Mouse (Mus musculus) heart, postnatal 10 days (tissue): ENCODE results near the gene Dtl. TPM values are rescaled to one million over a fixed set of nuclear protein-coding genes. Genes with fewer than 3 reads are reported as not detected.
"Not testable (repeated sequence)": the region's sequence is repeated elsewhere in the genome, so short reads cannot be mapped to it uniquely, and the experiment has no call there.

Source experiments
- DNase-seq, 2 experiments: peaks; one replicate each; pipeline ENCODE4 v3.0.0; 2021
- intact Hi-C: fragments of 180-260 bp; cut with DNase I; formaldehyde crosslinking; loops from one replicate; pipeline ENCODE4 v1.15.1; 2025
- total RNA-seq, 2 experiments: library from RNA; stranded (reverse); gene quantifications; 2 replicates each; pipeline ENCODE4 v1.2.3; 2021

Gene Dtl
- total RNA-seq, 2 experiments from 2014 or later: 4.9 to 6.3 TPM

GRCm38 (mm10) chr1:191527089-191527488 lies 48.3 kb downstream of the Dtl start:
- DNase-seq: peak in 1 of 2 experiments; percentile 27
- intact Hi-C loops: no loop called here

GRCm38 (mm10) chr1:191521395-191521794 lies 53.9 kb downstream of the Dtl start:
- intact Hi-C loops: no loop called here
- DNase-seq: peak in 1 of 2 experiments; percentile 48

DNA sequence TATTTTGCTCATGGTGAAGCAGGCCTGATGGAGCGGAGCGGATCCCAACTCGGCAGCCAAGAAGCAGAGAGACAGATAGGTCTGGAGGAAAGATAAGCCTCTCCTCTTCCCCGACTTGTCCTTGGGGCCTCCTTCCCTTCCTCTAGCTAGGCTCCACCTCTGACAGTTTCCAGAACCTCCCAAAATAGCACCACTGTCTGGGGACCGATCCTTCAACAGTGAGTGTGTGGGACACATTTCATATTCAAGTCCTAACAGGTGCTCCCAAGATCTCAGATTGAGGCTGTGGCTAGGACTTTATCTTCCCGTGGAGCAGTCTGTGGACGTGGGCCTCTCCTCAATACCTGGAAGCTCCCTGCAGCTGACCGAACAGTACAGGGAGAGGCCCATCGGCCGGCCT lies 54.7 kb downstream of the Dtl start:
- intact Hi-C loops: no loop called here
- DNase-seq: peak in 1 of 2 experiments; percentile 39

DNA sequence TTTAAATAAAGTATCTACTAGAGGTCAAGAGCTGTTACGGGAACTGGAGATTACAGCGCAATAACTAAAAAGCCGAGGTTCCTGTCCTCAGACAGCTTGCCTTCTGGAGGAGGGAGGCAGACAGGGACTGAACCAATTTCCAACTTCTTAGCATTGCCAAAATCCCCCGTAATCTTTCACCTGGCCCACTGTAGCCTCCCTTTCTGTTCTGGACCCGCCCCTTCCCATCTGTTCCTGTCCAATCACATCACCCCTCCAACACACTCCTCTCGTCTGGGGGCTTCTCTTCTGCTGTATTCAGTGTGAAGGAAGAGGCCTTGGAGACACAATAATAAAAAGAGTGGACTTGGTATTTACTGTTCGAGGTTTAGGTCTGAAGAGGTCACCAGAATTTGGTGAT lies 55.1 kb downstream of the Dtl start:
- DNase-seq: no peak
- intact Hi-C loops: no loop called here

- intact Hi-C loops: no loop called here
- DNase-seq: no peak
These were observed 55.8 kb downstream of the Dtl start for GRCm38 (mm10) chr1:191519329-191520066.

- intact Hi-C loops: no loop called here
- DNase-seq: no peak
These were observed 56.4 kb downstream of the Dtl start for GRCm38 (mm10) chr1:191518911-191519310.

GRCm38 (mm10) chr1:191517969-191518368 lies 57.4 kb downstream of the Dtl start:
- intact Hi-C loops: no loop called here
- no peak for DNase-seq

DNA sequence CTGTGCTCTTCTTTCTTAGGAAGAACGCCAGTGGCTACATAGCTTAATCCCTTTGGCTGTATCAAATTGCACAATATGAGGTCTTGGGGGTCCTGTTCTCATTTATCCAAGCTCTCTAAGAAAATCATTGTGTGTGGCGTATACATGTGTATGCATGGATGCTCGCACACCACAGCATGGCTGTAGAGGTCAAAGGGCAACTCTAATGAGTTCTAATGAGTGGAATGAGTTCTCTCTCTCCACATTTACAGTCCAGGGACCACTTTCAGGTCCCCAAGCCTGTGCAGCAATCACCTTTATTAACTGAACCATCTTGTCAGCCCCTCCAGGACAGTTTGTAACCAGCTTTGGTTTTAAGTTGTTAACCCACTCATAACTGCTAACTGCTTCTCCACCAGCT lies 58.3 kb downstream of the Dtl start:
- intact Hi-C loops: no loop called here
- no peak for DNase-seq

DNA sequence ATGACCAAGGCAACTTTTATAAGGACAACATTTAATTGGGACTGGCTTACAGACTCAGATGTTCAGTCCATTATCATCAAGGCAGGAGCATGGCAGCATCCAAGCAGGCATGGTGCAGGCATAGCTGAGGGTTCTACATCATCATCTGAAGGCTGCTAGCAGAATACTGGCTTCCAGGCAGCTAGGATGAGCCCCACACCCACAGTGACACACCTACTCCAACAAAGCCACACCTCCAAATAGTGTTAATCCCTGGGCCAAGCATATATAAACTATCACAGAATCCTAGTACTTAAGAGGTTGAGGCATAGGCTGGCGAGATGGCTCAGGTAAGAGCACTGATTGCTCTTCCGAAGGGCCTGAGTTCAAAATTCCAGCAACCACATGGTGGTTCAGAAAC lies 59.0 kb downstream of the Dtl start:
- intact Hi-C loops, DNase-seq: not testable (repeated sequence)

- intact Hi-C loops: no loop called here
- no peak for DNase-seq
These were observed 62.1 kb downstream of the Dtl start for GRCm38 (mm10) chr1:191513195-191513594.

GRCm38 (mm10) chr1:191512383-191512782 lies 63.0 kb downstream of the Dtl start:
- intact Hi-C loops: no loop called here

GRCm38 (mm10) chr1:191511503-191511902 lies 63.8 kb downstream of the Dtl start:
- DNase-seq: no peak
- intact Hi-C loops: no loop called here

More at GRCm38 (mm10) chr1:191512383-191512782, 63.0 kb downstream of the Dtl start:
- DNase-seq: no peak

DNA sequence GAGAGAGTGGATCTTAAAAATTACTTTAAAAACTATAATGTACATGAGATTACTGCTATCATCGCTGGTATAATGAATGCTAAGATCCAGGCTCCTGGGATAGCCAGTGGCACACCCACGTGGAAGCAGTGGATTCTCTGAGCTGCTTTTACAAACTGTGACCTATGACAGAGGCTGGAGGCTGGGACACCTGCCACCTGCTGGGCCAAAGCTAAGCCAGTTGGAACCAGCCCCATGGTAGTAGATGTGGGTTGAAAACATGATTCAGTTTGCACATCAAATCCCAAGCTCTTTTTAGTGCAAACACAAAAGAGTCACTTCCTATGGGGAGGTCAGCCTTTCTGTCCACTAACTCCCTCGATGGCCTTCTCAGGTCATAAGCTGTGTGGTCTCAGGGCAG lies 65.5 kb downstream of the Dtl start:
- no peak for DNase-seq
- intact Hi-C loops: no loop called here

- intact Hi-C loops: no loop called here
- no peak for DNase-seq
These were observed 66.2 kb downstream of the Dtl start for GRCm38 (mm10) chr1:191509131-191509530.

- intact Hi-C loops: loop anchor here (2.0 kb wide), 1 partner anchor 40 kb away; no protein-coding TSS in a partner anchor
- peak in 1 of 2 experiments; percentile 34 for DNase-seq
These were observed 68.6 kb downstream of the Dtl start for GRCm38 (mm10) chr1:191506791-191507190.

GRCm38 (mm10) chr1:191499666-191500065 lies 75.7 kb downstream of the Dtl start:
- no peak for DNase-seq
- intact Hi-C loops: no loop called here

GRCm38 (mm10) chr1:191498271-191498955 lies 76.9 kb downstream of the Dtl start:
- no peak for DNase-seq
- intact Hi-C loops: no loop called here

GRCm38 (mm10) chr1:191496676-191497075 lies 78.7 kb downstream of the Dtl start:
- DNase-seq: no peak

DNA sequence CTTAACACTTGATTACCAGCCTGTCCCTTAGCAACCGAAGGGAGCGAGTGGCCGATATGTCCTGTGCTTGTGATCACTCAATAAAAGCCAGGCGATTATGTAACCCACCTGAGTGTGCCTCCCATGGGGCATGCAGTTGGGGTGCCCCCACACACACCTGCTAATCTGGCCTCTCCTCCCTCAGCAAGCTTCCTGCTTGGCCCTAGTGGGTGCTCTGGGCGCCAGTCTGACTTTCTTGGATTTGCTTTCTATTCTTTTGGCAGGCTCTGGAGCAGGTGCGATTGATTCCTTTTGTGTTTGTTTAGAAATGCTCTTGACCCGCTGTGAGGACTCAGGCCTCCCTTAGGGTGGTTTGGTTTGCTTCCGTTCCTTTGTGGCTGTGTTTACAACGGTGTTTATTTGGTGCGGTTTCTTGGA lies 80.3 kb downstream of the Dtl start:
- intact Hi-C loops: no loop called here
- DNase-seq: peak; percentile 40 to 44

More at GRCm38 (mm10) chr1:191496676-191497075, 78.7 kb downstream of the Dtl start:
- intact Hi-C loops: no loop called here

GRCm38 (mm10) chr1:191494303-191494655 lies 81.1 kb downstream of the Dtl start:
- DNase-seq: peak; percentile 56 to 63
- intact Hi-C loops: loop anchor here (1.0 kb wide), 1 partner anchor 103 kb away; no protein-coding TSS in a partner anchor

- peak; percentile 81 to 83 for DNase-seq
- intact Hi-C loops: loop anchor here (1.0 kb wide), 2 partner anchors 64 to 102 kb away; no protein-coding TSS in a partner anchor
These were observed 81.7 kb downstream of the Dtl start for GRCm38 (mm10) chr1:191493476-191494302.
